Mouse (Mus musculus) brain, adult 2 months (tissue): ENCODE measurements around the gene Krt90.

Experiments
- DNase-seq: peaks from one replicate; pipeline ENCODE4 v3.0.0; 2011; ENCODE audit warnings: low read depth, low spot score

Krt90 gene

DNA sequence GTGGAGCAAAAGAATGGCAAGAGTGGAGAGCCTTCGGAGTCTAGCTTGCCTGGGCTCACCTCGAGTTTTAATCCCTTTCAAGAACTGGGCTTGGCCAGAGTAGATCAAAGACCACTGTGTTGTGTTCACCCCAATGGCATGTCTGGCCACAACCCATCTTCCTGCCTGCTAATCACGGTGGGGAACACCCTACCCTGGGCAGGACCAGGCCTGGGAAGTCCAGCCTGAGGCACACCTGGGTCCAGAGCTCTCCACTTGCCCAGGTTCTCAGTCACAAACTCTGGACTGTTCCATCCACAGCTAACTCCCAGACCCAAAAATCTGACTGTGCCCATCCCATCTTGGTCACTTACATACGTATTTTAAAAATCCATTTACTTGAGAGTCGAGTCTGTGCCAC lies at the start of gene Krt90:
Gene Krt90, minus strand, starts transcription at position 101 of the 400 bp plus-strand sequence.
- DNase-seq, result no peak

DNA sequence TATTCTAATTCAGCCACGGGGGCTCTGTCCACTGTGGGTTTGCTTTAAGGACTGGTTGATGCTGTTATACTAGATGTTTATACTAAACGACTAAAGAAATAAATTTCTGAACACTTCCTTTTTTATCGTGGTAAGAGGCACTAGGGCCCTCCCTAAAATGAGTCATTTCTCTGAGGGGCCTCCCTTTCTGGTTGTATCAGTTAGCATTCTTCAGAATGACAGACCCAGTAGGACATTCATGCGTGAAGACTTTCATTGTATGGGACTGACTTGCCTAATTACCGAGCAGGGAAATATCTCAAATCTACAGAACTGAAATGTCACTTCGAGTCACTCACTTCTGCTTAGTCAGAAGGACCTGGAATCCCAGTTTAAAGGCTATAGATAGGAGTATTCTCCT lies 36.4 kb upstream of the Krt90 start:
- DNase-seq, result no peak

DNA sequence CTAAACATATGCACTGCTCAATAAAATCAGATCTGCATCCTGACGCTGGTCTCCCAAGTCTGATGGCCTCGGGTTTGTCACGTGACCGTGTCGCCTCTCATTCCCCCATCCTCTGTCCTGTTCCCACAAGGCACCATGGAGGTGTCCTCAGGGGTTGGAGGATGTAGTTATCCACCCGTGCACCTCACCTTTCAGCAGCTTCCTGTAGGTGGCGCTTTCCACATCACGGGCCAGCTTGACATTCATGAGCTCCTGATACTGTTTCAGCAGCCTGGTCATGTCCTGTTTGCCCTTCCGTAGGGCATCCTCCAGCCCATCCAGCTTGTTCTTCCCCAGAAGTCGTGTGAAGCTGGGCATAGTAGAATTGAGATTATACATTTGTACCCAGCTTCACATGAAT lies 25.5 kb upstream of the Krt90 start:
- no peak for DNase-seq

DNA sequence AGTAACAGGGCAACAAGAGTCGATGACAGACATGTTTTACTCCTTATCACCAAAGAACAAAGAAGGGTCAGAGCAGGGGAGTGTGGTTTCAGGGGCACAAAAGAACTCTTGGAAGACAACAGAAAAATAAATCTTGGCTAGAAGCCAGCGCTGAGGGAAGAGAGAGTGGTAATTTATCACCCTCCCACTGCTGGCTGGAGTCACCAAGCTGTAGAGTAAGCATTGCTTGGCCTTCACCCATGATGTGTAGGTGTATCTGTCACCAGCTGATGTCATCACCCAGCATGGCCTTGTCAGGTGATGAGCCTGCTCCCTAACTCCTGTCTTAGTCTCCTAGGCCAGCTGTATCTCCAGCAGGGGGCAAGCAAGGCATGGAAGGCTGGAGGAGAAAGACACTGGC lies 21.7 kb upstream of the Krt90 start:
- DNase-seq, result no peak

DNA sequence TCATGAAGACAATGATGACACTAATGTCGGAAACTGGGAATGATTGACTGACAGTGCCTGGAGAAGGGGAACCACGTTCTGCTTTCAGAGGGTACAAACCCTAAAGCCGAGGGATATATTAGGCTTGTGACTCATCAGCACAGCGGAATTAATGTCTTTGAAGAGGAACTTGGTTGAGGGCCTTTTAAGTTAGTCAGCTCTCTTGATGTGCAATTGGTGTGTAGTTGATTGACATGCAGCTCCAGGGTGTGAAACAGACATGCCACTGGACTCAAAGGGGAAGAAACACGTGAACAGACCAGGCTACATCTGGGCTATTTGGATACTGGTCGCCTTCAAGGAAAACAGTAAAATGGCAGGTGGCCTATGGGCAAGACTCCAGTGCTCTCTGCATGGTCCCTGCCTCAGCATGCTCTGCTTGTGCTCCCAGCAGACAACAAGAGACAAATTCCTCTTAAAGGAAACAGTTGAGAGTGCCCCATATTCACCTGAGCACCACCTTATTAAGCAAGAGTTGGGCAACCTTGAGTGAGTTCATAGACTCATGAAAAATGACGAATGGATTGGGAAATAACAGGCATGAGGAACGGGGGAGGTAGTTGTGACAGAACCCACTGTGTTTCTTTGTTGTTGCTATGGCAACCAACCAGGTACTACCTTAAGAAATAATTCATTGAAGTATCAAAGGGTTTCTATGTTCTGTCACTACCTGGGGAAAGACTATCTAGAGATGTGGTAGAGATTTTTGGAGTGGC lies 20.6 kb upstream of the Krt90 start:
- peak; percentile 18 for DNase-seq

DNA sequence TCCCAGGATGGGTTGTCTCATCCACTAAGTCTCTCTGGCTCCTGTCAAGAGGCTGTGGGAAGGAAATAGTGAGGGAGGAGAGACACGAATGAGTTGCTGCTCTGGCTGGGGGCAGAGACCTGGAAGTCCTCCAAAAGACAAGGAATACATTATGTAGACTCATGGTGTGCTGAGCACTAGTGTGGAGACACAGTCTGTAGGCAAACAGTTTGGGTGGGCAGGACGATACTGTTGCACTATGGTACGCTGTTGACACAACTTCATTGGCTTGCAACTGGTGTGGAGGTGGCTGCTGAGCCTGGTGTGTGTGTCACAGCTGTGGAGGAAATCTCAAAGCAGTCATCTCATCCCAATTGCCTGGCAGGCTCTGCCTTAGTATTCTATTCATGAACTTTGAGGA lies 19.0 kb upstream of the Krt90 start:
- peak; percentile 67 for DNase-seq

DNA sequence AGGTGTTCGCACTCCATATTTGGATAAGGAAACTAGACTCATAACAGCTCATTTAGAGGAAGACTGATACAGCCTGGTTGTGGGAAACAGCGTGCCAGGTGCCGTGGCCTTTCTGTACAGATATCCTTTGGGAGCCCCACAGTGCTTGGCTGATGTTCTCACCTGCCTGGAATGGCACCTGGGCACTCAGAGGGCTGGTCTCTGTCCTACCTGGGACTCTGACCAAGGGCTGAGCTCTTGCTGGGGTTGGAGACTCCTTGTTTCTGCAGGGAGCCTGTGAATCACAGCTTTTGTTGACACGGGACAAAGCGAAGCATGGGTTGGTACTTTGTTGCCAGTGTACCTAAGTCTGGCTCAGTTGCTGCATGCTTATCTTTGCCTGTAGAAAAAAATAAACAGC lies 12.8 kb upstream of the Krt90 start:
- DNase-seq, result no peak

DNA sequence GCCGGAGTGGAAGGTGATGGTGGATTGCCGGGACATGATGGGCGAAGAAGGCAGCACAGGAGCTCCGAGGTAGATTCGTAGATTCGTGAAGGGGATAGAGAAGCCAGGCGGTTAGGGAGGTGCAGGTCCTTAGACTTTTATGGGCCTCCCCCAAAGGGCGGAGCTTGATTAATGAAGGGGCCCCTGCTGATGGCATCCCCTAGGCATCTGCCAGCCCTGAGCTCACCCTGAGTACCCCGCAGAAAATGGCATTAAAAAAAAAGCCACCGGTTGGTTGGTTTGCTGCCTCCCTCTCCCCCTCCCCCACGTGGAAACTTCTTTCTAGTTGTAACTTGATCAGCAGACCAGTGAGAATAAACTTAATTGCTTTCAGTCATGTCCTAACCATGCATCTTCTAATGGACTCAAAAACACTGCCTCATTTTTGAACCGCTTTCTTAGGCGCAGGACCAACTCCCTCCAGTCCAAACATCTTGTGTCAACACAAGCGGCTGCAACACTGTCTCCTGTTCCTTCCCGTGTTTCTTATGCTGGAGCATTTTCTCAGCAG lies 11.1 kb upstream of the Krt90 start, which contains the start of gene Krt75:
Gene Krt75, minus strand, starts transcription at position 109 of the 550 bp plus-strand sequence.
- DNase-seq, result no peak

DNA sequence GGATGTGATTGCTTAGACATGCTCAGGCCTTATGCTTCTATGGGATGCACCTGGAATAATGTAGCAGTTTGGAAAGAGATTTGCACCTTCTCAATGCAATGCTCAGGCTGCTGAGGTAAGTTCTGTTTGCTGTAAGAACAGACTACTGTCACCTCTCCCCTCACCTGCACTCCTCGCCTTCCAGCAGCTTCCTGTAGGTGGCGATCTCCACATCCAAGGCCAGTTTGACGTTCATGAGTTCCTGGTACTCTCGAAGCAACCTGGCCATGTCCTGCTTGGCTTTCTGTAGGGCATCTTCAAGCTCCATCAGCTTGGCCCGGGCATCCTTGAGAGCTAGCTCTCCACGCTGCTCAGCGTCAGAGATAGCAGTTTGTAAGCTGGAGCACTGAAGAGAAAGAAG lies 5.0 kb upstream of the Krt90 start:
- DNase-seq, result peak; percentile 35

DNA sequence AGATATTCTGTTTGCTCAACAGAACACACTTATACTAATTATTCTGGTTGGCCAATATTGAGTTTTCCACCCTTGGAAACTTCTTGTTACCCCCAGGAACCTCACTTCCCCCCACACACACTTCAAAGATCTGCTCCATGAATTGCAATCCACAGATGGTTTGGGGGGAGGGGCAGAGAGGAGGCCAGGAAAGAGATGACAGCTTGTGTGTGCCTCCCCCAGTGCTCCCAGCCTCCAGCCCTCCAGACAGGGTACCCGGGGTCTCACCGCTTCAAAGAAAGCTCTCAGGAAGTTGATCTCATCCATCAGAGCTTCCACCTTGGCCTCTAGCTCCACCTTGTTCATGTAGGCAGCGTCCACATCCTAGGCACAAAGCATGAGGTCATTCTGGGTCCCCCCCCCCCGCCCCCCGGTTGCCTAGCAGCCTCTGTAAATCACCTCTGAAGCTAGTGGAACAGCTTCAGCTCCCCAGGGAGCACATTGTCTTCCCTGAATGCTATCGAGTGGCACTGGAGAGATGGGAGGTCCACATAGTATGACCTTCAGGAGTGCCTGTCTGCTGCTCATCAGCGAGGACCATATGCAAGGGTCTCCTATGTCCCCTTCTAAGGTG lies 4.6 kb downstream of the Krt90 start:
- no peak for DNase-seq

DNA sequence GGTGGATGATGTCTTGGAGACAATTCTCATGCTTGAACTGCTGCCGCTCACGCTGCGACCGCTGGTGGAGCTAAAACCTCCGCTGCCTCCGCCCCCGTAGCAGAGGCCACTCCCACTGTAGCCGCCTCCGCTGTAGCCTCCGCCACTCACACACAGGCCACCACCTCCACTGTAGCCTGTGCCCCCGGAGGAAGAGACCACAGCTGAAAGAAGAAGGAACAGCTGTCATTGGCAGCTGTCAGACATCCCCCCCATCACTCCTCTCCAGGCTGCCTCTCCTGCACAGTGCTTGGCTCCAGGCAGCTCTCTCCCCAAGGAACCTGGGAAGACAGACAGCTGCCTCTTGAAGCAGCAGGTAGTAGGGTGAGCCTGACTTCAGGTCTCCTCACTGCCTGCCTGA lies 9.6 kb downstream of the Krt90 start:
- DNase-seq, result no peak

DNA sequence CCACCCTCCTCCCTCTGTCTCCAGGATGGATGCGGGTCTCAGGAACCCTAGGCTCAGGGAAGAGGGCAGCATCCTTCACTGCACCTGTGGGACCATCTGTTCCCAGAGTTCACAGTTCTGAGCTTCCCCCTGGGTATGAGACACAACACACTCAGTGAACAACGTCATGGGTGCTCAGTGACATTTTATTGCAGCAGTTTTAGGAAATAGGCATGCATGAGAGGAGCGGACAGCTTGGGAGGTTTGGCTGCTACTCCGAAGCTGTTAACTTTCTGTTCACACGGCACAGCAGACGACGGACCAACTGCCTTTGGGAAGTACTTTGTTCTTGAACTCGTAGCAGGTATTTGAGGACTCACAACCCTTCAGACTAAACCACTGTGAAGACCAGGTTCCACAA lies 10.6 kb downstream of the Krt90 start:
- peak; percentile 55 for DNase-seq

DNA sequence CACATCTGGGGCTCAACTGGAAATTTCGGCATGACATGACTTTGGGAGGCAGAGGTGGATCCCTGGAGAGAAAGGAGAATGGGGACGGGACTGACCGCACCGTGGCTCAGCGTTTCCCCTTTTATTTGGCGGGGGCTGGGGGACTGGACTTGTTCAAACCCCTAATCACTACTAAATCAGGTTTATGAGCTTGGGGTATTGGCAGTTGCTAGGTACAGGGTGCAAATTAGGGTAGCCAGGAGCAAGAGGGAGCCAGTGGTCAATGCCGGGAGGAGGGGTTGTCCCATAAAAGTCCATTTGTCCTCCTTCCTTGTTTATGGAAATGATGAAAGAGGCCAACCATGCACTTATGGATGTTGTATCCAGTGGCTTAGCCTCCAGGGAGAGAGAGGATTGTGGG lies 12.2 kb downstream of the Krt90 start, which contains the start of gene Krt82:
Gene Krt82, minus strand, starts transcription at position 101 of the 400 bp plus-strand sequence.
- DNase-seq, result no peak

DNA sequence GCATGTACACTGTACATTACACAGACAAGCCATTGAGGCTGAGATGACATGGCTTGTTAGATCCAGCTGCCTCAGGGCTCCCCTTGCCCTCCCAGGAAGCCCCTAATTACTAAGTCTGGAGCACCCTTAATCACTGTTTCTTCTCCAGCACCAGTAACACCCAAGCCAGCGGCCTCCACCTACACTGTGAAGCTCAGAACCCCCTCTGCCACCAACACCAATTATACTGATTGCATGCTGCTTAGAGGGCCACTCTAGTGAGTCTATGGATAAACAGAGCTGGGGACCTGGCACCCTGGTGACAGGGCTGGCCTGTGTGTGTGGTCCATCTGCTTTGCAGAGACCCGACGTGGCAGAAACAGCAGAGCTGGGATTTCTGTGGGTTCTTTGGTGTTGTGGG lies 18.3 kb downstream of the Krt90 start:
- no peak for DNase-seq

DNA sequence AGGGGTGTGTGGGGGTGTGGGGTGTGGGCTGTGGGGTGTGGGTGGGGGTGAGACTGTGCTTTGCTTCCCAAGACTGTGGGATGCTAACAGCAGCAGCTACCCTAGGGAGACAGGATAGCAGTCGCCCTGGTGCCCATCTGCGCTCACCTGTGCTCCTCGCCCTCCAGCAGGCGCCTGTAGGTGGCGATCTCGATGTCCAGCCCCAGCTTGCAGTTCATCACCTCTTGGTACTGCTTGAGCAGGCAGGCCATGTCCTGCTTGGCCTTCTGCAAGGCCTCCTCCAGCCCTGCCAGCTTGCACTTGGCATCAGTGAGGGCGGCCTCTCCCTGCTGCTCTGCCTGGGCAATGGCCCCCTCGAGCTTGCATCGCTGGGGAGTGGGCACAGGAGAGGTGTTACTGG lies 20.2 kb downstream of the Krt90 start:
- no peak for DNase-seq

DNA sequence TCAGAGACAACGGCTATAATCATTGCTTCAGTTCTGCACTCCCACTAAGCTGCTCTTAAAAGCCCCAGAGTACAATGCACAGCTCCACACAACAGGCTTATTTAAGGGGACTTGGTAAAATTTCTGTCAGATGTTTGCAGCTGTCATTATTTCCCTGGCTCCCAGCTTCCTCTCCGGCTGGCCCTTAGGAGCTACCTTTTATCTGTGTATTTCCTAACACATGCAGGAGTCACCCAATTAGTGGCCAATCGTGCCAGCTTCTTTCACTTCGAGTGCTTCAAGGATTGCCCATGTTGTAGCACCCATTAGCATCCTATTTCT lies 24.2 kb downstream of the Krt90 start:
- no peak for DNase-seq

DNA sequence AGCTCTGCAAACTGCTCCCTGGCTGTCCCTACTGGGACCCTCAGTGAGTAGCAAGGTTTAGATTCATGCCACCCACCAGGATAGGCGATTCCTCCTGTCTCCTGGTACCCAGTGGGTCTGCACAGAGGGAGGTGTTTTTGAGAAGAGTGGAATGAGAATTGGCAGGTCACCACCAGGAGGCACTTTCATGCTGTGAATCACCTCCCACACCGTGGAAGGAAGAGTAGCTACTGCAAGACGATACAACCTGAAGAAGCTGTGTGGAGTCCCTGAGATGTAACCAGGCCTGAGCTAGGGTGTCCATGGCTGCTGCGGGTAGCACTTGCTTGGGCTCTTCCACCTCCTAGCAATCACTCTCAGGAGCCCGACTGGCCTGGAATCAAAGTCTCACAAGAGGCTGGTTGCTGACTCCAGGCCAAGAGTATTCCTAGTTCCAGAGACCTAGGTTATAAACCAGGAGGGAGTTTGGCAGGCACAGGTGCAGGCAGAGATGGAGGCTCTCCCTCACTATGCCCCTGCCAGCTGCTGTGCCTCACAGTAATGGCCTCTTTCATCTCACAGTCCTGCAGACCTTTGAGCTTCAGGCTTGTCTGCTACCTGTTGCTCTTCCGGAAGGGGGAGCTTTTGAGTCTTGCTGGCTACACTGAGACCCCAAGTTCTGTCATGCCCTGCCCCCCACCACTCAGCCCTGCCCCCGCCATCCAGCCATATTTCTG lies 24.7 kb downstream of the Krt90 start:
- peak; percentile 35 for DNase-seq

DNA sequence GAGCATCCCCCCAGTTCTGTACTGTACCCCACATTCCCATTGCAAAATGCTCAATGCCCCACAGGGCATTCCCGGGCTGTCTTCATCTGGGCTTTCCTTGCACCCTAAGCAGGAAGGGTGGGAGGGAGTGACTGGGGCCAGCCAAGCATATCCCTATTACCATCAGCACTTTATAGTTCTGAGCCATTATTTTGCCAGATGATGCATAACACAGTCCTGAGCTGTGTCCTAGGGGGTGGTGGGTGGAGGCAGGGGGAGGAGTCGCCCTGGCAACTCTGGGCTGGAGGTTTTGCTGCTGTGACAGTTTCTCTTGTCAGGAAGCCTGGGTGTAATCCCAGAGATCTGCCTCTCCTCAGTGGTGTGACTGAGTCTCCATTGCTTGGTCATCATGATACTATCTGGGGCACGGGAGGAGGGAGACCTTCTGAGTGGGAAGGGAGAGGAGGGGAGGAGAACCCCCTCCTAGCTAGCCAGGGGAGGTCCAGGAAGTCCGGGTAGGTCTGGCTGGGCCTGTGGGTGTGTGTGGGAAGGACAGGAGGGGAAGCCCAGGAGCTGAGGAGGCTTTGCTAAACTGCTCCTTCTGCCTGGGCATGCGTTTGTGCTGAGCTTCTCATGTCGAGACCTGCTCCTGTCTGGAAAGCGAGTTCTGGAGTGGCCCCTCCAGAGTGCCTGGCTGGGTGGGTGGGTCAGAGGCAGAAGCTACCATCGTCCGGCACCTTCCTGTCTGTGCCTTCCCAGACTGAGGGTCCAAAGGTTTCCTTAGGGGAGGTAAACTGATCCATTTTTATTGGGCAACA lies 26.5 kb downstream of the Krt90 start:
- peak; percentile 41 for DNase-seq

DNA sequence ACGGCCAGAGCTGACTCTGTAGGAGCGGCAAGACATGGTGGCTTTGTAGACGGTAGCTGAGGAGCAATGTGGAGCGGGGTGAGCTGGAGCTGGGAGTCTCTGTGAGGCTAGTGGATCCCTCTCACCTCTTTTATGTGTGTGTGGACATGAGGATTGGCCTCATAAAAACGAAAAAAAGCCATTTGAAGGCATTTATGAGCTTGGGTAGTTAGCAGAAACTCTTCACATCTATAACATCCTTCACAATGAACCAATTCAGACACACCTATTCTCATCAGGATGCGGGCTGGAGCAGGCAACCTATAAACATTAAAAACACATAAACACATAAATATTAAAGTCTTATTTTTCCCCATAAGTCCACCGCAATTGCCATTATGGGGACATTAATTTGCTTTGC lies 30.0 kb downstream of the Krt90 start, which contains the start of gene Krt84:
Gene Krt84, minus strand, starts transcription at position 101 of the 400 bp plus-strand sequence.
- no peak for DNase-seq

DNA sequence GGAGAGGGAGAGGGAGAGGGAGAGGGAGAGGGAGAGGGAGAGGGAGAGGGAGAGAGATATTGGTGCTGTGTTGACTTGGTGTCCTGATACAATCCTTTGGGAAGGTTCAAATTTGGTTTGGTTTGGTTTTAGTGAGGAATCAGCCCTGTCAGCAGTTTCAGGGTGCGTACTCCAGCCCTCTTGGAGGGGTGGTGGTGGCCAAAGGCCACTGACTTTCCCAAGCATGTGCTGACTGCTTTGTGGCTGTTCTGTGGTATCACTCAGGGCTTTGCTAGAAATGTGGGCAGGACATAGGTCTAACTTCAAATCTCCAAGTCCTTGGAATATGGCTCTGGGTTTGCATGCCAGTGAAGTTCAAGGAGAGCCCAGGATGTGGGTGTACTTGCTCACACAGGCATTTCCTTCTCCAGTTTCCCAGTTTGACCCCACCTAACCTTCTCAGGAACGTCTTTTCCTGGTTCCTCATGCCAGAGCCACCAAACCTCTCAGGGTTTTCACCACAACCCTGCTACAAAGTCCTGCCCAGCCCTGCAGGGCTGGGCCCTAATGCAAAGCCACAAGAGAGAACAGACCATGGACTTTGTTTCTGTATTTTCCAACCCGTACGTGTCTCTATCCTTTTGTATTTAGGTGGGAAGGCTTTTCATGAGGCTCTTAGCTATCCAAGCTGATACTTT lies 40.1 kb downstream of the Krt90 start:
- no peak for DNase-seq

DNA sequence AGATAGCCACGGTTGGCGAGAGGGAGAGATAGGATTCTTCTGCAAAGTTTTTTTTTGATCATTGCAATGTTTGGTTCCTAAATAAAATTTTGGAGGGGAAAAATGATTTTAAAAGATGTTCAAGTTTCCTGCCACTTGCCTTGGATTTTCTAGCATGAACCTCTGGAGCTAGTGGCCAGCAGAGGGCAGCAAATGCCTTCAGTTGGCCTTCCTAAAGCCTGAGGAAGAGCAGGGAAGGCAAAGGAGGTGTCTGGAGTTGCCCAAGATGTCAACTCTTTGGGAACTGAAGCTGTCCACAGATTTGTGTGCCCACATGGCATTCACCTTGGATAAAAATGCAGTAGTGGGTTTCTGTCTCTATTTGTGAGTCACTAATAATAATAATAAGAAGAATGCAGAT lies 43.0 kb downstream of the Krt90 start:
- peak; percentile 90 for DNase-seq
